Mouse (Mus musculus) gastrocnemius, adult 18-20 months (tissue): Measurements from ENCODE around the gene Rab3il1. TPM values are rescaled to one million over a fixed set of nuclear protein-coding genes. Genes with fewer than 3 reads are reported as not detected.

ENCODE experiments used
- DNase-seq: peaks from one replicate; pipeline ENCODE4 v3.0.0; 2021; ENCODE audit warnings: low spot score
- total RNA-seq, 2 experiments: library from RNA; stranded (reverse); gene quantifications; 2 replicates each; pipeline ENCODE4 v1.2.3; 2021

Rab3il1 gene
- total RNA-seq, 2 experiments from 2014 or later: 3.0 to 4.5 TPM

DNA sequence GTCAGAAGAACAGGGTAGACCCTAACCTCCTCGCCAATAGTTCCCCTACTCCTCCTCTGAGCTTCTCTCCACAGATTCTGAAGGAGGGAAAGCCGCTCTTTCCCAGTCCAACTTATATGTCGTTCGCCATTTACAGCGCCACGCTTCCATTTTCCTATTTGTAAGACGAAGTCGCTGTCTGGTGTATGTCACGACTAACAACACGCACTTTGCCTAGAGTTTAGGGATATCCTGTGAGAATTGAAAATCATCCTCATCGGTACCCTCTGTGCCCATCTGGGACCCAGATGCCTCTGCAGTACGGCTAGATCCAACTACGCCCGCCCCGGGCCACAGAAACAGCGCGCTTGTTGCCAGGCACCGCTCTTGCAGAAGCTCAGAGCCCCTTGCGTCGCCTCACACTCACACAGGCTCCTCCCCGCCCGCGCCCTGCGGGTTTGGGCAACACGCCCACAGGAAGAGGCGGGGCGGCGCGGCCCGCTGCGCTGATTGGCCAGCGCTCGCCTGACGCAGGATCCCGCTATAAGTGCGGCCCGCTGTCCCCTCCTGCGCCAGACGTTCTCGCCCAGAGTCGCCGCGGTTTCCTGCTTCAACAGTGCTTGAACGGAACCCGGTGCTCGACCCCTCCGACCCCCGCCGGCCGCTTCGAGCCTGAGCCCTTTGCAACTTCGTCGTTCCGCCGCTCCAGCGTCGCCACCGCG lies 19.2 kb upstream of the Rab3il1 start:
- peak; percentile 94 for DNase-seq

DNA sequence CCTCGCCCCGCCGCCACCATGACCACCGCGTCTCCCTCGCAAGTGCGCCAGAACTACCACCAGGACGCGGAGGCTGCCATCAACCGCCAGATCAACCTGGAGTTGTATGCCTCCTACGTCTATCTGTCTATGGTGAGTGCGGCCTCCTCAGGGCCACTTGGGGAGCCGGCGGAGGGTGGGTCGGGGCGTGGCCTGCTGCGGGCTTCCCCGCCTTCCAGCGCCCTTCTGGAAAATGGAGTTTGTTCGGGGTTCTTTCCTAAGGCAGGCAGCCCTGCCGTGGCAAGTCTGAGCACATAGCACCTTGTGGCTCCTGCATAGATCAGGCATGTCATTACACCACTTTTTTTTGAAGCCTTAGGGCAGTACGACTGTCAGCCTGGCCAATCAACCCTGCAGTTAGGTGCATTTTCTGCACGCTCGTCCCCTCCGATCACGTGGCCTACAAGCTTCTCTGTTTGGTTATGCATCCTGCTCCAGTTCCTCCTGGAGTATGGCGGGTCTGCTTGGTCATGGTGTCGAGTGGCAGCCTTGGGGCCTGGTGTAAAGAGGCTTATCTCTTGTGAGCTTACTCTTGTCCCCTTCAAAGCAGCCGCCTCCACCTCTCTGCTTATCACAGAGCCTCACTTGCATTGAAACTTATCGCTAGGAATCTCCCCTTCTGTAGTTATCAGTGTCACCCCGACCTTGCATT lies 18.5 kb upstream of the Rab3il1 start:
- DNase-seq: peak; percentile 70

DNA sequence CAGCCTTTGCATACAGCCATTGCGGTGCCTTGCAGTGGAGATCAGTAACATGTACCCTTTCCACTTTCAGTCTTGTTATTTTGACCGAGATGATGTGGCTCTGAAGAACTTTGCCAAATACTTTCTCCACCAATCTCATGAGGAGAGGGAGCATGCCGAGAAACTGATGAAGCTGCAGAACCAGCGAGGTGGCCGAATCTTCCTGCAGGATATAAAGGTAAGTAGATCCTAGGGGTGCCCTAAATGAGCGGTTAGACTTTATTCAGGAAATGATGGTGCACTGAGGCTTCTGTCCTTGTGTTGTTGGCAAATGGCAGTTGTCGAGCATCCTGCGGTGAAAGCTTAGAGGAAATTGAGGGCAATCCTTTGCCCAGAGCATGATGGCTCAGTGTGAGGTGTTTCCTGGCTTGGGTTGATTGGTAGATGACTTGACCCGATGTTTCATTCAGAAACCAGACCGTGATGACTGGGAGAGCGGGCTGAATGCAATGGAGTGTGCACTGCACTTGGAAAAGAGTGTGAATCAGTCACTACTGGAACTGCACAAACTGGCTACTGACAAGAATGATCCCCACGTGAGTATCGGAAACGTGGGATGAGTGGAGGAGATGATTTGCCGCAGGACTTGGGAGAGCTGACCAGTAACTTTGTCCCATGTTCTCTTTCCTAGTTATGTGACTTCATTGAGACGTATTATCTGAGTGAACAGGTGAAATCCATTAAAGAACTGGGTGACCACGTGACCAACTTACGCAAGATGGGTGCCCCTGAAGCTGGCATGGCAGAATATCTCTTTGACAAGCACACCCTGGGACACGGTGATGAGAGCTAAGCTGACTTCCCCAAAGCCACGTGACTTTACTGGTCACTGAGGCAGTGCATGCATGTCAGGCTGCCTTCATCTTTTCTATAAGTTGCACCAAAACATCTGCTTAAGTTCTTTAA lies 17.1 kb upstream of the Rab3il1 start:
- no peak for DNase-seq

DNA sequence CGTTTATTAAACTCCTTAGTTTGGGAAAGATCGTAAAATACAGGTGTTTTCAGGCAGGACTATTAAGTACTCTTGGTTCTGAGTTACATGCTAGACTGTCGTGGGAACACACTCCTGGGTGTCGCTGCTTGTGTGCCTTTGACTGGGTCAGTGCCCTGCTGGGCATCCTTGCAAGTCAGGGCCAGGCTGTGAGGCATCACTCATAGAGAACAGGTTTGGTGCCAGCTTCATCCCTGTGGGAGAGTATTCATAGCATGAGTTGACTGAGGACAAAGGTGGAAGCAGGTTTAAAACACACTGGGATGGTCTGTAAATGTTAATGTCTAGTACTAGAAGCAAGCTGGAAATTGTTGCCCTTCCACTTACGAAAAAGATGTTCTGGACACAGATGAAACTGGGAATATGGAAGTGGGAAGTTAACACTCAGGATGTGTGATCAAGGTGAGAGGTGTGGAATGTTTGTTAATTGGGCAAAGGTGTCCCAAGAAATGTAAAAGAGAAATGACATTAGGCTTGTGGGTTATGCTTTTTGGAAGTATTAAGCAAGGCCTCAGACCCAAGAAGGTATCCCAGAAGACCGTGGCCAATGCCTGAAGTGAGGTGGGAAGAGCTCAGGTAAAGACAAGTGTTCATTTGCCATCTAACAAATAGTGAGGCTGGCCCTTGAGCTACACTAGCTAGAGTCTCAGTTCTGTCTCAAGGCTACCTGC lies 16.1 kb upstream of the Rab3il1 start:
- DNase-seq: no peak

DNA sequence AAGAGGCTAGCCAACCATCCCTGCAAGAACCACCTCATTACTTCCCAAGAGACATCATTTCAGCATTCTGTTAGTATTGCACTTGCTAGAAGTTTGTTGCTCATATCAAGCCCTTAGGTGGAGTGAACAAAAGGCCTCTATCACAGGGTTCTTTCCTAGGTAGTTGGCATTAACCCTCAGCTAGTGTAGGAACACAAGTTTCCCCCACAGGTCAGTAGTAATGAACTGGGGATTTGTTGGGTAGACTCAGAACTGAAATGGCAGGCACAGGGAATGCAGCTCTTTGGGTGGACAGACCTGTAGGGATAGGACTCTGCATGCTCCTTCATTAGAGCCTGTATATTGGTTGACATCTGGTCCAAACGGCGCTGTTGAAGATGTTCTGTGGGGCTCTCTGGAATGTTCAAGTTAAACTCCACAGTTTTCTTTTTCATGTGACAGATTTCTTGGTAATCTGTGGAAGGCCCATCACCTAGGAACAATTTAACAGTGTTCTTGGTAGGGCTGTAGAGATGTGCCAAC lies 15.5 kb upstream of the Rab3il1 start:
- no peak for DNase-seq

DNA sequence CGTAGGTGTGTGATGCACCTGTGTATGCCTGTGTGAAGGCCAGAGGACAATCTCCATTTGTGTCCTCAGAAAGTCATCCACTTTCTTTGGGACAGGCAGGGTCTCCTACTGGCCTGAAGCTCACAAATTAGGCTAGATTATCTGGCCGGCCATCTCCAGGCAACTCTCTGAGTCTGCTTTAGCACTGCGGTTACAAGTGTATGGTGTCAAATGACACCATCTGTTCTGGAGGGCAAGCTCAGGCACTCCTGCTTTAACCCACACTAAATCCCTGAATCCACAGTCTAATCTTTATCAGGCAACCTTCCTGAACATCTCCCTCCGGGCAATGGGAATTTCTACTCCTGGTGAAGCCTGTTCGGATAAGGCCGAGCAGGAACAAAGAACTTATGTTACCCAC lies 14.3 kb upstream of the Rab3il1 start:
- no peak for DNase-seq

DNA sequence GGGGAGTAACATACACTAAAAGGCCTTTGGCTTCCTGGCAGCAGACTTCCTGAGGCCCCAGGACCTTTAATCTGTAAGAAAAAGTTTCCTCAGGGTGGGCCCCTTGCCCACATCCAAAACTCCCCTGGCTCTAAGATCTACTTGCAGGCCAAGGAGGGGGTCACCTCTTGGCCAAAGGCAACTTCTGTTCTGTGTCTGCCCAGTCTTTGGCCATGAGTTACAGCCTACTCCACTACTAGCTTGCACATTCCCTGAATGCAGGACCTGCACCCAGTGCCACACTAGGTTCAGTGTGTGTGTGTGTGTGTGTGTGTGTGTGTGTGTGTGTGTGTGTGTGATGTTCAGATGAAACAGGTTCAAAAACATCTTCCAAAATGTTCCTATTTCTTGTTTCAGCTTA lies 13.9 kb upstream of the Rab3il1 start:
- DNase-seq: no peak

DNA sequence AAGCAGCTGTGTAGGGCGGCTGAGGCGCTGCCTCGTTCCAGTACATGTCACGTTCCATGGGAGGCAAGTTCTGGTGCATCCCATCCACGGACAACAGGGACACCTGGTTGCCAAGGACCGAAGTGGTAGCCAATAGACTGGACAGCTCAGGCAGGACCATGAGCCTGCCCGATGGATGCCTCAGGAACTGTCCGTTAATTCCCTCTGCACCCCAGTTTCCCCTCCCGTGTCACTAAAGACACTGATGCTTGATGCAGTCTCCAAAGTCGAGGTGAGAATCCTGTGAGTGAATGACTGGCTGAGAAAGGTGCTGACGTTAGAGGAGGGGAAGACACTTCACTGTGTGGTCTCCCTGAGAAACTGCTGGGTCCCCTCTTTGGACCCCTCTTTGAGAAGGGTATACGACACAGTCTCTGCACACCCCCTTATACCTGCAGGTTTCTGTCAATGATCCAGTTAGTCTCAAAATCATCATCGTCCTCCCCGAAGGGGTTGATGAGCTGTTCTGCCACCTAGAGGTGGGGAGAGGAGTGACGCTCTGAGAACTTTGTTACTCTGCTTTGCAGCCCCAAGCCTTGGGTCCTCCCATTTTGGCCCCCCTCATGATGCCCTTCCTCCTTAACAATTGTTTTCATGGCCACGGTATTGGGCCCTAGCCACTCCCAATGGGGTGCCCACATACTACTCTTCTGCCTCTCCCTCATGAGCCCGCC lies 12.1 kb upstream of the Rab3il1 start:
- DNase-seq: peak; percentile 51

DNA sequence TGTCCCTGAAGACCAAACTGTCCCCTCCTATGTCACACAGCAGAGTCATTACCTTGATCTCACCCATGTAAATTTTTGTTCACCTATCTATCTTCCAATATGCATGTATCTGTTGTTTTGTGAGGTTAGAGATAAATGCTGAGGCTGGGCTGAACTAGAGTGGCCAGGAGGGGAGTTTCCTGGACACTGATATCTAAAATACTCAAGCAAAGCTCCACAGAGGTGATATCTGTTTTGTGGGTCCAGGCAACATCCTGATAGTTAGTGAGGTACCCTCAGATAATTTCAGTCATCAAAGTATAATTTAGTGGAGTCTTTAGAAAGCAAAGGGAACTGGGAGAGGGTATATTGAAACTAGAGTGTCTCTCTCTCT lies 11.6 kb upstream of the Rab3il1 start:
- DNase-seq: no peak

DNA sequence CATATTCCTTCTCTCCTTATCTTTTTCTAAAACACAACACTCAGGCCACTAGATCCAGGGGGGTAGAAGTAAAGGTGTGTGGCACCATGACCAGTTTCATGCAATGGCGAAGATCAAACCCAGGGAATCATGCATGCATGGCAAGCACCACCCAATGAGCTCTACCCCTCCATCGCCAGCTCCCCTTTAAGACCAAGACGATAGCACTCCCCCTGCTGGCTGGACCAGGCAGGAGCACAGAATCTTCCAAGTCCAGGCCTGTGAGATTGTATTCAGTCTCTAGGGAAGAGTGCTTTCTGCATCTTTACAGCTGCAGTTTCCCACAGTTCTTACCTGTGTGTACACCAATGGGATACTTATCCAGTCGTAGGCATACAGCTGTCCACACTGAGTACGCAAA lies 10.2 kb upstream of the Rab3il1 start:
- DNase-seq: peak; percentile 89

DNA sequence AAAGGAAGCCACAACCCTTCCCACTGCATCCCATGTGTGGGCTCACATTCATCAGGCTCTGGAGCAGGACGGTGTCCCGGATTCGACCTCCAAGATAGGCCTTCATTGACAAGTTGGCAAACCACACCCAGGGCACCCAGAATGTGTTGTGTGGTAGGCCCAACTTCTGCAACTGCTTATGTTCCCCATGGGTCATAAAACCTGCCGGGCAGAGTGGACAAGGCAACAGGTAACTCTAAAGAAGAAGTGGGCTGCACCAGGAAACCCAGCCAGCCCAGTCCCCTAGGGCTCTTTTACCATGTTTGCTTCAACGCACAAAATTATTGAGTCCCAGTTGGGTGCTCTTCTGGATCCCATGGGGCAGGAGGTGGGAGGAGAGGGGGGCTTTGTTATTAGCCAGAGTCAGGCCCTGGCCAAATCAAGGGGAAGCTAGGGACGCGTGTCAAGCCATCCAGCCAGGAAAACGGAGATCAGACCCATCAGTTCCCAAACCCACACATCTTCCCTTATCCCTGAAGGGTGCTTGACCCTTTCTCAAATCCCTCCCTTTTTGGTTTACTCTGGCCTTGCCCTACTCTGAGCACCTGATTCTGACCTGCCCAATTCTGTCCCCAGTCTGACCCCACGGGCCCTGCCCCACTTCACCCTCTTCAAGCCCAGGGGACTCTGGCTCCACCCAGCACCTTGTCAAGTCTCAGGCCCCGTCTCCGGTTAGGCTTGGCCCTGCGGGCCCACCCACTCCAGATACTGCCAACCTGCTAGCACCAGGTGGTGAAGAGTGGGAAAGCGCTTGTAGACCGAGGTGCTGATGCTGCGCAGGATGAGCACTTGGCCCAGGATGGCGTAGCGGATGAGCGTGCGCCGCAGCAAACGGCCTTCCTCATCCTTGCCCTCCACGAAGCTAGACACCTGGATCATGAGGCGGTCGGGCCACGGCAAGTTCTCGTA lies 9.2 kb upstream of the Rab3il1 start:
- no peak for DNase-seq

DNA sequence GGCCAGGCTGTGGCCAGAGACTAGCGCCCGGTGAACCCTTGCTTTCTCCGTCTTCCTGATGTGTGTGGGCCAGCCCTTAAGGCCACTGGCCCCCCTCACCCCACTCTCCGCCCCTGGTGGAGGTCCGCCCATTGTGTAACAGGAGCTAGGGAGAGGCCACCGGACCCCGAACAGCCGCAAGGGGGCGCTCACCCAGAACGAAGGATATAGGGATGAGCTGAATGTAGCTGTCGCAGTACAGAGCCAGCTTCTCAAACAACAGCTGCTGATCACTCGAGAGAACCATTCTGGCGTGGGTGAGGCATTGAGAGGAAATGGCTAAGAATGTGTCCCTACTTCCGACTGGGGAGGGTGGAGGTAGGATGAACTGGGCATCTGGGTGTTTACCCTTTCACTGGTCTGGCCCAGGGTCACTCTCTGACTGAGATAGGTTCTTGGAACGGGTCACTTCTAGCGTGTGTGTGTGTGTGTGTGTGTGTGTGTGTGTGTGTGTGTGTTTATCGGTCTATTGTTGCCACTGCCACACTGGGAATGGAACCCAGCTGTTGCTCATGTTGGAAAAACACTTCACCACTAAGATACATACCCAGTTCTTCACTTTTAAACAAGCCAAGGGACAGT lies 8.3 kb upstream of the Rab3il1 start:
- DNase-seq: peak; percentile 91

DNA sequence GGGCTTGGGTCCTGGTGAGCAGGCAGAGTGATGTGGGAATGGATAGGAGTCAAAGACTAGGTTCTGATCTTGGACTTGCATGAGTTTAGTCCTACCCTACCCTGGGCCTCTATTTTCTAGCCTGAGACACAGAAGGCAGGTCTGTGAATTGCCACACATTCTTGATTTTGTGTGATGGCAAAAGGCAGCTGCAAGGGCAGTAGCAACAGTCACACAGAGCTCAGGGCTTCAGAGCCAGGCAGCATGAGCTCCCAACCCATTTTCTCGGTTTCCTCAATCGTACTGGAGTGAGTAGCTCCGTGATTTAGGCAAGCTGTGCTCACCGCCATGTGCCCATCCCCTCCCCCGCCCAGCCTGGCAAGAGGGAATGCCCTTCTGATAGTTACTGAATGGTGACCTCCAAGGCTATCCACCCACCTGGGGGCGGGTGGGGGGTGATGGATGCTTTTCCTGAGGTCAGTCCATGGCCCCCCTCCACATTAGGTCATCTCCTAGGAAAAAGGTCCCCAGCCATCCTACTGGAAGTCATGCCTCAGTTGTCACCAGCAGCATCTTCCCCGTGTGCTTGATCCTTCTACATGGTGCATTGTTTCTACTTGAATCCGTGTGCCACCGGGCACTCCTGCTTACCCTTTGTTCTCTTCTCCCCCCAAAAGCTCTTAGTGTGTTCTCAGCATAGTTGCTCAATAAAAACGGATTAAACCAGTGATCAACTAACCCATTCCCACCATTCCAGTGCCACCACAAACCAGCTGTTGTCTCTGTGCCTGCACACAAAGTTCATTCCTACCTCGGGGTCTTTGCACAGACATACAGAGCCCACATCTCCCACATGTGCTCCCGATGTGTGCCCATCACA lies 4.0 kb upstream of the Rab3il1 start:
- no peak for DNase-seq

DNA sequence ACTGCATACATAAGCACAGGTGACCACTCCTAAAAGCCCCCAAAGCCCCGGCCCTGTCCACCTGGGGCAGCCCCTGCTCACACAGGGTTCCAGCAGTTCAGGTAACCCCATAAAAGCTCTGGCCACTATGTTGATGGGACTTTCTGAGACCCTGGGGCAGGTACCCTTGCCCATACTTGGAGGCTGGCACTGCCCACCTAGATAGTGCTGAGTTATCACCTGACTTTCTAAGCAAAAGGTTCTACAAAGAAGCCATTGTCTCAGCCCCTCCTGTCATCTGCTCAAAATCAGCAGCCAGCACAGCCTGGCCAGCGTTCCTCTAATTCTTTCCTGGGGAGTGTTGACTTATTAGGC lies 3.4 kb upstream of the Rab3il1 start:
- no peak for DNase-seq

DNA sequence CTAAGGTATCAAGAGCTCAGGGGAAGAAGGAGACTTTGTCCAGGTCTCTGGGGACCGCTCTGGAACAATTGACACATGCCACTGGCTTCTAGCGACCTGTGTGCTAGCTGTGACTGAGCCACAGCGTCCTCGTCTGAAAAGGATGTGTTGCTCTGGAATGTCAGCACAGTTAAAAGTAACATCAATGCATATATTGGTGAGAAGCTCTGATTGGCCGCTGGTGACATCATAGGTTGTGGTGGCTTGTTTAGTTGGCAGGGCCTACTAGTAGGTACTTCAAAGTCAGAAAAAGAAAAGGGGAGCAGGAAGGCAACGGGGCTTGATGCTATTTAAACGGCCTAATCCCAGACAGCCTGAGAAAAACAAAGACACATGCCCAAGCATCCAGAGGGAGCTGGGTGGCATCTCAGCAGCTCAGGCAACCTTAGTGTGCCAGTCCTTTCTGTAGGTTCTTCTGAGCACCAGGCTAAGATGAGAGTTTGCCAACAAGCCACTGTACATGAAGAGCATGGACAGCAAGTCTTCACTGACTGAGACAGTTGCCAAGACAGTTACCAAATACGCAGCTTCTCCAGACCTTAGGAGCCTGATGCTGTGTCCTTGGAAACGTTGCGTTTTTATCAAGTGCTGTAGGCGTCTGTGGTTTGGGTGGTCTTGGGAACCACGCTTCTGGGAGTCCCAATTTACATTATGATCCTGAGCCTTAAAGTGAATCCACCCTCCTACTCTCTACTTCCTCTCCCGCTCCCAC lies 2.6 kb upstream of the Rab3il1 start:
- DNase-seq: no peak

DNA sequence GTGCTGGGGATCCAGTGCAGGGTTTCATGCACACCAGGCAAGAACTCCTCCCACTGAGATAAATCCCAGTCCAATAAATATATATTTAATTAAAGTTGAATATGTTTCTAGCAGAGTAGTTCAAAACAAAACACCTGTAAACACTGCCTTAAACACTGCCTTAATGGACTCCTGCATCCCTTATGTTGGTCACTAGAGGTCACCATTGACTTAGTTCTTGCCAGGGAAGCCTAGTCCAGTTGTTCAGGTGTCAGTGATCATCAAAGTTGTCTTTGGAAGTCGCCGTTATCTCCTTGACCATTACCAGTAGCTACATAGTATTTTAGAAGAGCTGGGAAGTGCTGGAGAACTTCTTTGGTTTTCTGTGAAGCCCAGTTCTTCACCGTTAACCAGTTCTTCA lies 1.1 kb upstream of the Rab3il1 start:
- no peak for DNase-seq

DNA sequence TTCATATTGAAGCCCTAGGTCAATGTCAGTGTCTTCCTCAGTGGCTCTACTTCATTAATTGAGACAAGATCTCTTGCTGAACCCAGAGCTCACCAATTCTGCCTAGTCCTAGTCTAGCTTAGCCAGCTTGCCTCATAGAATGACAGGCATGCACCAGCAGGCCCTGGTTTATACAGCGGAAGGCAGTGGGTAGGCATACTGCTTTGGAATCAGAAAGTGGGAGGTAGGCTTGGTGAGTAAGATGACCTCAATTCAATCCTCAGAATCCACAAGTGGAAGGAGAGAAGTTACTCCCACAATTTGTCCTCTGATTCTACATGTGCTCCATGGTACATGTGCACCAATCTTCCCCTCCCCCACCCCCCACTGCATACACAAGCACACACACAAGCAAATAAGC lies 2.2 kb downstream of the Rab3il1 start:
- no peak for DNase-seq

DNA sequence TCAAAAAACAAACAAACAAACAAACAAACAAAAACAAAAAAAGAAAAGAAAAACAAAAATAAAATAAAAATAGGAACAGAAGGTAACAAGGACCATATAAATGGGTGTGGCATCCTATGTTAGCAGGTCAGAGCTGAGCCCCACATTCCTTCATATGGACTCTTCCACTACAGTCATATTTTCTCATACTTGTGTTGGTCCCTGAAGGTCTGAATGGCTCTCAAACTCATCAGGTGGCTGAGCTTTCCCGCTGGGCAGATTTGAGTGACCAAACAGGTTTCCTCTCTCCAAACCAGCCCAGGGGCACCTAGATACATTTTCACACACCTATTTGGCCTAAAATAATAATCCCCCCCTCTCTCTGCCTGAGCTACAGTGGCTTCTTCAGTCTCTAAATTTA lies 9.9 kb downstream of the Rab3il1 start:
- DNase-seq: no peak
